Mouse (Mus musculus): Measurements from ENCODE around the gene Ddx5. TPM values are rescaled to one million over a fixed set of nuclear protein-coding genes. Genes with fewer than 3 reads are reported as not detected.
A peak's percentile ranks its signal among the peaks of the same experiment; 100 is the strongest.

The Ddx5 gene
- total and polyA plus RNA-seq, 3 experiments = 269 to 1,169 (median 505) TPM

- in situ Hi-C loops (cut with MboI; ENCODE audit: low pct_ligation_motif_present, low pct_unique_long_range_greater_than_20kb, low sequenced_read_pairs) = no loop called here
- Histone ChIP-seq H3K36me3 (replicated peaks in 1 of 2; ENCODE audit: control insufficient read depth in 1 of 2, insufficient read depth in 1 of 2, low read length in 1 of 2) (peaks cover 49 to 67% of the 10 kb centered on the region in 2 experiments), H3K9ac (ENCODE audit: insufficient read depth, low read depth) (no peak overlapping the region), H3K9me3 (replicated peaks; ENCODE audit: low read length) (no peaks in the 10 kb centered on the region), H3K4me3 (replicated peaks in 1 of 3; ENCODE audit: low read depth in 2 of 3, low read length in 2 of 3, poor library complexity in 1 of 3) (no peak overlapping the region), H3K27me3 (replicated peaks) (no peaks in the 10 kb centered on the region), H3K4me2 (ENCODE audit: insufficient read depth, low read depth, poor library complexity, severe bottlenecking) (no peak overlapping the region; the same call in 1 of the 2 replicates), H3K79me2 (replicated peaks; ENCODE audit: control insufficient read depth, extremely low read depth, insufficient read depth, poor library complexity, severe bottlenecking) (peaks cover 61% of the 10 kb centered on the region), H3K27ac (ENCODE audit: insufficient read depth, low read depth) (no peak overlapping the region), H3K4me1 (ENCODE audit: control insufficient read depth in 1 of 2, insufficient read depth in 2 of 2) (peaks cover 4 to 63% of the 10 kb centered on the region in 2 experiments; a peak in 2 of 4 replicates)
- no peak for DNase-seq (ENCODE audit: extremely low read depth)
- dilution Hi-C loops (cut with MboI; ENCODE audit: extremely low pct_ligation_motif_present, extremely low pct_unique_long_range_greater_than_20kb, low sequenced_read_pairs) = no loop called here
- TF ChIP-seq UBTF (IDR thresholded peaks at IDR 0.05; ENCODE audit: low read depth, low read length) (no peak), ELF1 (IDR thresholded peaks at IDR 0.05; ENCODE audit: low read depth, low read length) (no peak), ETS1 (conservative IDR thresholded peaks at IDR 0.05; ENCODE audit: low read depth, low read length) (no peak), NRF1 (IDR thresholded peaks at IDR 0.05; ENCODE audit: low read depth, low read length) (no peak), ZC3H11A (IDR thresholded peaks at IDR 0.05; ENCODE audit: low read depth, low read length) (no peak), BHLHE40 (IDR thresholded peaks at IDR 0.05; ENCODE audit: low read depth, low read length) (no peak), E2F4 (IDR thresholded peaks at IDR 0.05; ENCODE audit: insufficient replicate concordance, low read depth, low read length) (no peak), SMC3 (IDR thresholded peaks at IDR 0.05; ENCODE audit: low read depth, low read length) (no peak), MAX (IDR thresholded peaks at IDR 0.05; ENCODE audit: low read length) (no peak), TCF12 (IDR thresholded peaks at IDR 0.05; ENCODE audit: low read depth, low read length) (no peak), JUND (conservative IDR thresholded peaks at IDR 0.05; ENCODE audit: low read depth, low read length) (no peak), PAX5 (IDR thresholded peaks at IDR 0.05; ENCODE audit: low read length) (no peak), SIN3A (IDR thresholded peaks at IDR 0.05; ENCODE audit: low read length) (0 out of 2 replicates have a peak, but pooled peaks have one; percentile 28), USF2 (conservative IDR thresholded peaks at IDR 0.05; ENCODE audit: low read depth, low read length) (no peak), MYC (IDR thresholded peaks at IDR 0.05; ENCODE audit: low read depth, low read length) (no peak), POLR2AphosphoS2 (IDR thresholded peaks at IDR 0.05; ENCODE audit: low read depth, low read length) (0 out of 2 replicates have a peak, but pooled peaks have one; percentile 0), HCFC1 (IDR thresholded peaks at IDR 0.05; ENCODE audit: low read depth, low read length) (no peak), GABPA (IDR thresholded peaks at IDR 0.05; ENCODE audit: insufficient replicate concordance, low read depth, low read length) (no peak), CHD1 (IDR thresholded peaks at IDR 0.05; ENCODE audit: low read depth, low read length) (no peak), JUN (IDR thresholded peaks at IDR 0.05; ENCODE audit: insufficient read depth, low read depth, low read length) (no peak), EP300 (IDR thresholded peaks at IDR 0.05; ENCODE audit: low read length) (no peak), NELFE (IDR thresholded peaks at IDR 0.05; ENCODE audit: low read depth, low read length) (peak; percentile 31; the same call in 1 of the 2 replicates), ZMIZ1 (IDR thresholded peaks at IDR 0.05; ENCODE audit: low read depth, low read length) (0 out of 2 replicates have a peak, but pooled peaks have one; percentile 46), RCOR1 (conservative IDR thresholded peaks at IDR 0.05; ENCODE audit: low read depth, low read length) (no peak), MAFK (IDR thresholded peaks at IDR 0.05; ENCODE audit: insufficient replicate concordance, low read length) (no peak), USF1 (IDR thresholded peaks at IDR 0.05; ENCODE audit: low read depth, low read length) (no peak), MAZ (IDR thresholded peaks at IDR 0.05; ENCODE audit: low read depth, low read length) (no peak), ZKSCAN1 (IDR thresholded peaks at IDR 0.05; ENCODE audit: borderline replicate concordance, low read depth, low read length) (no peak), POLR2A (IDR thresholded peaks at IDR 0.05; ENCODE audit: low read depth, low read length) (peak; percentile 49), IRF4 (IDR thresholded peaks at IDR 0.05; ENCODE audit: low read depth, low read length) (no peak), MEF2A (IDR thresholded peaks at IDR 0.05; ENCODE audit: borderline replicate concordance, low read depth, low read length) (no peak), CHD2 (IDR thresholded peaks at IDR 0.05; ENCODE audit: low read length) (no peak), MXI1 (IDR thresholded peaks at IDR 0.05; ENCODE audit: low read depth, low read length) (no peak), KAT2A (IDR thresholded peaks at IDR 0.05; ENCODE audit: insufficient replicate concordance, low read length) (no peak), CTCF (conservative IDR thresholded peaks at IDR 0.05 in 1 of 2, IDR thresholded peaks at IDR 0.05 in 1 of 2; ENCODE audit: low read depth in 2 of 2, low read length in 2 of 2) (no peak), RAD21 (IDR thresholded peaks at IDR 0.05; ENCODE audit: low read depth, low read length) (no peak), ZNF384 (IDR thresholded peaks at IDR 0.05; ENCODE audit: low read depth, low read length) (no peak), TBP (conservative IDR thresholded peaks at IDR 0.05; ENCODE audit: low read depth, low read length) (no peak)
Observed at GRCm38 (mm10) chr11:106780590-106781220, 8.3 kb downstream of the Ddx5 start.
